Mouse (Mus musculus) heart, adult 2 months (tissue): ENCODE measurements at regions not wholly inside any gene's neighbourhood (a gene's known extent, or its start where the extent isn't known, plus 50 kb on each side); places are given as distances from the start of the nearest gene placed in this dataset.

Source experiments
- DNase-seq, 2 experiments: peaks; one replicate each; pipeline ENCODE4 v3.0.0; 2021
- H3K27ac ChIP-seq: fragments of 200-600 bp; 2 replicates; pipeline ENCODE4 v1.8.1; 2022
- H3K27me3 ChIP-seq: fragments of 200-500 bp; 2 replicates; pipeline ENCODE4 v1.6.1; 2012; ENCODE audit warnings: mild to moderate bottlenecking, low read length, inconsistent platforms, mixed read lengths; ENCODE audit not compliant: control insufficient read depth, insufficient read depth
- H3K36me3 ChIP-seq: fragments of 200-500 bp; 2 replicates; pipeline ENCODE4 v1.6.1; 2012; ENCODE audit warnings: low read length, inconsistent platforms; ENCODE audit not compliant: control insufficient read depth, insufficient read depth
- H3K4me1 ChIP-seq: fragments of 200-500 bp; 2 replicates; pipeline ENCODE4 v1.6.1; 2011; ENCODE audit warnings: low read length; ENCODE audit not compliant: control insufficient read depth, insufficient read depth
- H3K4me3 ChIP-seq: fragments of 200-600 bp; 2 replicates; pipeline ENCODE4 v1.8.1; 2022
- H3K79me2 ChIP-seq: fragments of 200-500 bp; replicated peaks from 2 replicates; pipeline ENCODE4 v1.6.1; 2012; ENCODE audit warnings: mild to moderate bottlenecking, inconsistent platforms, low read length, moderate library complexity, mixed read lengths; ENCODE audit not compliant: control insufficient read depth, insufficient read depth
- H3K9ac ChIP-seq: fragments of 200-500 bp; 2 replicates; pipeline ENCODE4 v1.6.1; 2012; ENCODE audit warnings: low read depth, mild to moderate bottlenecking, control low read depth, inconsistent platforms, low read length, mixed read lengths
- CTCF ChIP-seq: fragments of 200-600 bp; IDR thresholded peaks from 2 replicates; pipeline ENCODE4 v1.8.1; 2022; ENCODE audit warnings: antibody characterized with exemption, mild to moderate bottlenecking, moderate library complexity
- EP300 ChIP-seq: fragments of 200-500 bp; IDR thresholded peaks from 2 replicates; pipeline ENCODE4 v1.6.1; 2011; ENCODE audit warnings: low read depth, low read length, control low read depth; ENCODE audit not compliant: insufficient read depth
- POLR2A ChIP-seq: fragments of 200-500 bp; IDR thresholded peaks from 2 replicates; pipeline ENCODE4 v1.6.1; 2011; ENCODE audit warnings: mild to moderate bottlenecking, low read depth, low read length, control low read depth; ENCODE audit not compliant: insufficient read depth
- WGBS: fragments of 180-500 bp; shearing (Covaris S2); methylation state at CpG from one replicate; pipeline ENCODE4 v1.1.7; 2018; 5-methylcytosine and 5-hydroxymethylcytosine counted together
- intact Hi-C: fragments of 180-260 bp; cut with DNase I; formaldehyde crosslinking; loops from one replicate; pipeline ENCODE4 v1.15.1; 2025

DNA sequence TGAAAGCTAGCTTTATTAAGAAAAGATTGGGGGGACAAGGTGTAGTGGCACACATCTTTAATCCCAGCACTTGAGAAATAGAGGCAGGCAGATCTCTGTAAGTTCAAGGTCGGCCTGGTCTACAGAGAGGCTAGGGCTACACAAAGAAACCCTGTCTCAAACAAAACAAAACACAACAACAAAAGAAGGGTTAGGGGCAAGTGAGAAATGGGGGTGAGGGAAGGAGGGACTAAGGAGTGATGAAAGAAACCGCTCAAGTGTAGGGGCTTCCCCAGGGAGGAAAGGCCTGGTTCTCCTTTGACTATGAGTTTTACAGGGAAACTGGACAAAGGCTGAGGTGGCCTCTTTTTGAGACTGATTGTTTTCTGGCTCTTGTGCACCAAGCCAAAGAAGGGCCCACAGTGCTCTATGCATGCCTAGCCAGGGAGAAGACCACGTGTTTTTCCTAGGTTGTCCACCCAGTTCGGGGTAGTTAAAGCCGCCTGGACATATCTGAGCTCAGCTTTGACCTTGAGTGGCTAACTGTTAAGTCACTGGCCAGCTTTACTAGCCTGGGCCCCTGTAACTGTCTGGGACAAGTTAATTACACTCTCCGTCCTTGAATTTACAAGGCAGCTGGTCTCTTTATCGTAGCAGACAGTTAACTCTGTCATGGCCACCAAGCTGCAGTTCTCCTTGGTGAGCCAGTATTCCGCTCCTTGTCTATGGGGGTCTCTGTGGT lies 90.2 kb upstream of the Armc2 start:
- TF ChIP-seq EP300 (no peak), POLR2A (no peak), CTCF (no peak)
- H3K79me2 ChIP-seq = no peaks in the 10 kb centered on the region
- H3K36me3 ChIP-seq = no peaks in the 10 kb centered on the region
- no peaks in the 10 kb centered on the region for H3K27me3 ChIP-seq
- DNase-seq = no peak
- no peak overlapping the region for H3K27ac ChIP-seq
- intact Hi-C loops = no loop called here
- WGBS = 68% methylated on average over 8 of the region's 8 CpGs
- no peak overlapping the region for H3K4me3 ChIP-seq
- H3K4me1 ChIP-seq = peaks cover 1% of the 10 kb centered on the region
- no peak overlapping the region for H3K9ac ChIP-seq

DNA sequence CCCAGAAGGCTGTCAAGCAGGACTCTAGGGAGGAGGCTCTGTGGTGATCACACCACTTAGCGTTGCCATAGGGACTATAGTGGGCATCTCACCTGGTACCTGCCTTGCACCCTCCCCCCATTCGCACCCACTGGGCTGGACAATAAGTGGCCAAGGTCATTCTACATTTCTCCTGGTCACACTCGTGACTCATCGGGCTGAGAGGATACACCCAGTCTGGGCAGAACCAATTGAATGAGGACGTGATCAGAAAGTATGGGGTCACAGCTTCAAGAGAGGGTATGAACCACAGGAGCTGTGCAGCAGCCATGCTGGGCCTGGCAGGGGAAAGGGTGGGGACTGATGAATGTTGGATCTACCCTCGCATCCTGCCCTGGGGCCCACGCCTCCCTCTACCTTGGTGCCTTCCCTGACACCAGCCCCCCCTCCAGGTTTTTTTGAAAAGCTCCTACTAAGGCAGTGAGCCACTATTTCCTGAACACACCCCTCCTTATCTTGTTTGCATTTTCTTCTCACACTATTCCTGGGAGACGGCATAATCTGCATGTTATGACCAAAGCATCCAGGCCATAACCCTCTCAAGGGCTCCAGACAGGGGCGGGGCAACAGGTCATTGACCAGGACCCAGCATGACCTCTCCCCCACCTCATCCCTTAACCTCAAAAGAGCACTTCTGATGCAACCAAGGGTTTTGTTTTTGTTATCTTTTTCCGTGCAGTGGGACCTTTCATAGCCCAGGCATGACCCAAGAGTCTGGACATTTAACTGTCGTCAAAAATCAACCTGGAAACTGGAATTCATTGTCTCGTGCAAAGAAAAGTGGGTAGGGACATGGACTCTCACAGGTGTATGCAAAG lies 89.4 kb upstream of the Armc2 start:
- 69% methylated on average over 12 of the region's 12 CpGs for WGBS
- no peaks in the 10 kb centered on the region for H3K79me2 ChIP-seq
- H3K36me3 ChIP-seq = no peaks in the 10 kb centered on the region
- no peak overlapping the region for H3K4me3 ChIP-seq
- no peak overlapping the region for H3K27ac ChIP-seq
- no peak for DNase-seq
- H3K27me3 ChIP-seq = no peaks in the 10 kb centered on the region
- no peak for TF ChIP-seq POLR2A
- no peak for TF ChIP-seq CTCF
- no peak for TF ChIP-seq EP300
- peaks cover 1% of the 10 kb centered on the region for H3K4me1 ChIP-seq
- intact Hi-C loops = no loop called here
- no peak overlapping the region for H3K9ac ChIP-seq

DNA sequence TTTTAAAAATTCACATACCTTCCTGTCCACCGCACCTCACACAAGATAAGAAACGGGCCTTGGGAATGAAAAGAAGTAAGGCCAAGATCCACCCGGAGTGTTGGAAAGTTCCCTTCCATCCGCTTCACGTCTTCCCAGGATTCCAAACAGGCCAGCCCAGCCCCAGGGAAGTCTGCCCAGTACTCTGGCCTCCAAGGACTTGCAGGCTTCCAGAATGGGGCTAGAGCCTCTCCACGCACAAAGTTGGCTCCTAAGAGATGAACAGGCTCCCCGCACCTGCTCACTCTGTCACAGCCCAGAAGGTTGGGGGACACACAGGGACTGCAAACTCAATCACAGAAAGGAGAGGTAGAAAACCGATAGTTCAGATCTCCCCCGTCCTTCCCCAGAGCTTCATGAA lies 88.4 kb upstream of the Armc2 start:
- DNase-seq = peak; percentile 52 to 58
- peaks cover 1% of the 10 kb centered on the region for H3K4me1 ChIP-seq
- intact Hi-C loops = no loop called here
- WGBS = 70% methylated on average over 9 of the region's 9 CpGs
- H3K36me3 ChIP-seq = no peaks in the 10 kb centered on the region
- TF ChIP-seq POLR2A (no peak), EP300 (no peak), CTCF (no peak)
- H3K79me2 ChIP-seq = no peaks in the 10 kb centered on the region
- no peaks in the 10 kb centered on the region for H3K27me3 ChIP-seq
- no peak overlapping the region for H3K27ac ChIP-seq
- H3K9ac ChIP-seq = no peak overlapping the region
- H3K4me3 ChIP-seq = no peak overlapping the region

GRCm38 (mm10) chr10:42105083-42105482 lies 86.8 kb upstream of the Armc2 start:
- no peaks in the 10 kb centered on the region for H3K79me2 ChIP-seq
- H3K27ac ChIP-seq = no peak overlapping the region
- intact Hi-C loops = no loop called here
- 85% methylated on average over 7 of the region's 7 CpGs for WGBS
- H3K4me3 ChIP-seq = no peak overlapping the region
- no peak for DNase-seq
- no peaks in the 10 kb centered on the region for H3K36me3 ChIP-seq
- TF ChIP-seq CTCF (no peak), POLR2A (no peak), EP300 (no peak)
- no peaks in the 10 kb centered on the region for H3K27me3 ChIP-seq
- H3K9ac ChIP-seq = no peak overlapping the region
- H3K4me1 ChIP-seq = peaks cover 5% of the 10 kb centered on the region

DNA sequence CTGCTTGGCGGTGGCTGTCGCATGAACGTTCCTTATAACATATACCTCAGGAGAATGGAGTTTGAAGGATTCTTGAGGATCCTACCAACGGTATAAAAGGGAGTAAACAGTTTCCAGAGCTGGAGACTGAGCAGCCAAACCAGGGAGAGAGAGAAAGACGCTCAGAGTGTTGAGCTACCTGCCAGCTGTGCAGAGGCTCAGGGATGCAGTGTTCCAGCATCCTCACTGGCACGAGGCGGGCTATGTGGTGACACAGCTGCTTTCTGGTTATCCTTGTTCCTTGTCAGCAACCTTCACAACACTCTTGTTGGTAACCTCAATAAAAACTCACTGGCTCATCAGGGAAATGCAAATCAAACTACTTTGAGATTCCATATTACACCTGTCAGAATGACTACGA lies 84.1 kb upstream of the Armc2 start:
- Histone ChIP-seq H3K4me1 (peaks cover 4% of the 10 kb centered on the region), H3K36me3 (no peaks in the 10 kb centered on the region), H3K27me3 (no peaks in the 10 kb centered on the region), H3K4me3 (no peak overlapping the region), H3K79me2 (no peaks in the 10 kb centered on the region), H3K27ac (no peak overlapping the region), H3K9ac (no peak overlapping the region)
- 85% methylated on average over 8 of the region's 8 CpGs for WGBS
- intact Hi-C loops = no loop called here
- TF ChIP-seq CTCF (no peak), EP300 (no peak), POLR2A (no peak)
- no peak for DNase-seq

DNA sequence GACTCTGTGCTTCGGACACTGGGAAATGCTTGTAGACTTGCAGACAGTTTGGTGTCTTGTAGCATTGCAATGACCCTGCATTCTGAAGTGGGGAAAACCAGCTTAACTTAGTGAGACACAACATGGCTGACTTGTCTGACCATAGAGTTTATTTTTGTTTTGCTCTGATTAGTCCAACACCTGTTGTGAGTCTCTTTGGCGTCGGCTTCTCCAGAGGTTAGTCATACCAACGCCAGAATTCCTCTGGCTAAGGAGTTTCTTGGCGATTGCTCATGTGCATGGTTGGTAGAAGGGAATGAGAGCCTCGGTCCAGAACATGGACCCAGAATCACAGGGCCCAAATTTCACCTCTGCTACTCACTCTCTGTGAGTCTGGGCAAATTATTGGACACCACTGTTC lies 82.9 kb upstream of the Armc2 start:
- WGBS = 44% methylated on average over 6 of the region's 6 CpGs
- H3K27ac ChIP-seq = no peak overlapping the region
- intact Hi-C loops = no loop called here
- no peaks in the 10 kb centered on the region for H3K79me2 ChIP-seq
- TF ChIP-seq CTCF (no peak), EP300 (no peak), POLR2A (no peak)
- H3K27me3 ChIP-seq = no peaks in the 10 kb centered on the region
- no peak overlapping the region for H3K4me3 ChIP-seq
- H3K36me3 ChIP-seq = no peaks in the 10 kb centered on the region
- no peak overlapping the region for H3K9ac ChIP-seq
- no peak for DNase-seq
- H3K4me1 ChIP-seq = peaks cover 4% of the 10 kb centered on the region; the same call in 1 of the 2 replicates
